Mouse (Mus musculus): ENCODE data around the gene Baz2b.

- TF ChIP-seq CTCF (conservative IDR thresholded peaks at IDR 0.05; ENCODE audit: low read length) = no peak
- no peak for TF ChIP-seq POU5F1 (IDR thresholded peaks at IDR 0.05; ENCODE audit: borderline replicate concordance, low read length)
- TF ChIP-seq NANOG (IDR thresholded peaks at IDR 0.05; ENCODE audit: borderline replicate concordance, low read length) = no peak
Observed at GRCm38 (mm10) chr2:60177490-60177889, 32.1 kb downstream of the Baz2b start.
